Mouse (Mus musculus) lung, postnatal 0 days (tissue): Measurements from ENCODE around the gene Nmd3.

Source experiments
- CTCF ChIP-seq: IDR thresholded peaks from 2 replicates; pipeline ENCODE4 v1.5.1; 2016; ENCODE audit warnings: antibody characterized with exemption, mild to moderate bottlenecking
- EP300 ChIP-seq: IDR thresholded peaks from 2 replicates; pipeline ENCODE4 v1.6.1; 2016; ENCODE audit warnings: antibody characterized with exemption, mild to moderate bottlenecking, control low read depth

- TF ChIP-seq CTCF, result no peak
- no peak for TF ChIP-seq EP300
These were observed 12.5 kb upstream of the Nmd3 start for GRCm38 (mm10) chr3:69709043-69709929.
